In genomic region chr8:9769061-9769460, GRCm38 (mm10) we compare ENCODE assay signal across 8 mouse cellular contexts. TPM values are rescaled to one million over a fixed set of nuclear protein-coding genes. Genes with fewer than 3 reads are reported as not detected.
DNase-seq lines count a peak whose midpoint lies in the region; ATAC-seq and TF ChIP-seq lines count a peak whose summit lies in the region.

No protein-coding gene starts in this region.

- H3K36me3 ChIP-seq in intestine, embryonic 15.5 days = no peaks in the 10 kb centered on the region
- no peaks in the 10 kb centered on the region for H3K36me3 ChIP-seq in intestine, postnatal 0 days (ENCODE audit: control insufficient read depth, insufficient read depth)
- no peaks in the 10 kb centered on the region for H3K36me3 ChIP-seq in embryonic facial prominence, embryonic 10.5 days (replicated peaks)
- H3K36me3 ChIP-seq in limb, embryonic 14.5 days (ENCODE audit: control insufficient read depth, insufficient read depth, low read length) = no peaks in the 10 kb centered on the region
- no peaks in the 10 kb centered on the region for H3K36me3 ChIP-seq in myocyte (ENCODE audit: control insufficient read depth, insufficient read depth)

- no peak overlapping the region for H3K27ac ChIP-seq in intestine, embryonic 15.5 days
- no peak overlapping the region for H3K27ac ChIP-seq in intestine, postnatal 0 days (ENCODE audit: low read depth, low read length)
- no peak overlapping the region for H3K27ac ChIP-seq in embryonic facial prominence, embryonic 10.5 days (replicated peaks)
- H3K27ac ChIP-seq in limb, embryonic 14.5 days (replicated peaks; ENCODE audit: low read depth, low read length) = no peak overlapping the region

- no peak overlapping the region for H3K4me2 ChIP-seq in intestine, embryonic 15.5 days (replicated peaks)
- H3K4me2 ChIP-seq in intestine, postnatal 0 days (replicated peaks; ENCODE audit: low read depth) = no peak overlapping the region
- H3K4me2 ChIP-seq in limb, embryonic 14.5 days (replicated peaks; ENCODE audit: low read depth, low read length, severe bottlenecking) = no peak overlapping the region
- H3K4me2 ChIP-seq in myocyte (ENCODE audit: low read depth) = no peak overlapping the region

- H3K27me3 ChIP-seq in intestine, embryonic 15.5 days (replicated peaks) = peaks cover 40% of the 10 kb centered on the region
- H3K27me3 ChIP-seq in intestine, postnatal 0 days (replicated peaks; ENCODE audit: control insufficient read depth, insufficient read depth, low read length) = peaks cover 29% of the 10 kb centered on the region
- H3K27me3 ChIP-seq in embryonic facial prominence, embryonic 10.5 days (replicated peaks; ENCODE audit: low read depth, poor library complexity, severe bottlenecking) = peaks cover 49% of the 10 kb centered on the region
- peaks cover 47% of the 10 kb centered on the region for H3K27me3 ChIP-seq in limb, embryonic 14.5 days (ENCODE audit: control insufficient read depth, insufficient read depth, low read length)
- H3K27me3 ChIP-seq in myocyte (ENCODE audit: control insufficient read depth, insufficient read depth, insufficient read length) = peaks cover 6% of the 10 kb centered on the region

- no peak overlapping the region for H3K9ac ChIP-seq in intestine, embryonic 15.5 days
- H3K9ac ChIP-seq in intestine, postnatal 0 days (ENCODE audit: low read depth, low read length) = no peak overlapping the region
- H3K9ac ChIP-seq in limb, embryonic 14.5 days (ENCODE audit: low read depth, low read length, severe bottlenecking) = no peak overlapping the region

- no peak for TF ChIP-seq CTCF in intestine, postnatal 0 days (IDR thresholded peaks at IDR 0.05; ENCODE audit: low read depth)

- H3K79me2 ChIP-seq in myocyte (ENCODE audit: control insufficient read depth, insufficient read depth) = no peaks in the 10 kb centered on the region

- H3K9me3 ChIP-seq in intestine, embryonic 15.5 days = no peaks in the 10 kb centered on the region
- H3K9me3 ChIP-seq in intestine, postnatal 0 days (ENCODE audit: control insufficient read depth) = no peaks in the 10 kb centered on the region
- no peaks in the 10 kb centered on the region for H3K9me3 ChIP-seq in embryonic facial prominence, embryonic 10.5 days
- no peaks in the 10 kb centered on the region for H3K9me3 ChIP-seq in limb, embryonic 14.5 days (ENCODE audit: control insufficient read depth, low read length)

- no peak overlapping the region for H3ac ChIP-seq in myocyte (ENCODE audit: control insufficient read depth, insufficient read length)

- H3K4me1 ChIP-seq in intestine, embryonic 15.5 days (replicated peaks) = peaks cover 7% of the 10 kb centered on the region
- no peaks in the 10 kb centered on the region for H3K4me1 ChIP-seq in intestine, postnatal 0 days (replicated peaks; ENCODE audit: control insufficient read depth, insufficient read depth, low read length)
- H3K4me1 ChIP-seq in embryonic facial prominence, embryonic 10.5 days = peaks cover 22% of the 10 kb centered on the region
- peaks cover 4% of the 10 kb centered on the region; the same call in 1 of the 2 replicates for H3K4me1 ChIP-seq in limb, embryonic 14.5 days (ENCODE audit: control insufficient read depth, insufficient read depth, low read length)

- no peak for TF ChIP-seq POLR2A in limb, embryonic 14.5 days (IDR thresholded peaks at IDR 0.05; ENCODE audit: borderline replicate concordance, extremely low read depth, insufficient read depth, insufficient read length)
- TF ChIP-seq POLR2A in myocyte (IDR thresholded peaks at IDR 0.05; ENCODE audit: insufficient read length, low read depth) = no peak

- H3K4me3 ChIP-seq in intestine, embryonic 15.5 days (replicated peaks) = no peak overlapping the region
- H3K4me3 ChIP-seq in intestine, postnatal 0 days (ENCODE audit: low read depth, low read length) = no peak overlapping the region
- H3K4me3 ChIP-seq in embryonic facial prominence, embryonic 10.5 days = no peak overlapping the region
- no peak overlapping the region for H3K4me3 ChIP-seq in limb, embryonic 14.5 days (replicated peaks; ENCODE audit: low read length)
- no peak overlapping the region for H3K4me3 ChIP-seq in myocyte

- ATAC-seq in intestine, embryonic 15.5 days = 0 out of 2 replicates have a peak, but pooled peaks have one; percentile 63
- no peak for ATAC-seq in intestine, postnatal 0 days
- ATAC-seq in hematopoietic stem cell, adult 5-6 weeks (replicated peaks in 1 of 2; ENCODE audit: insufficient read depth in 1 of 2, low FRiP score in 2 of 2, low TSS enrichment in 1 of 2, low read depth in 1 of 2, poor library complexity in 2 of 2, severe bottlenecking in 2 of 2) = peak; percentile 80 to 94
- ATAC-seq in limb, embryonic 14.5 days (ENCODE audit: low FRiP score, low read depth) = no peak

- 27% methylated on average over 6 of the region's 6 CpGs for WGBS in intestine, embryonic 15.5 days
- WGBS in intestine, postnatal 0 days = 36% methylated on average over 6 of the region's 6 CpGs
- 26% methylated on average over 6 of the region's 6 CpGs for WGBS in embryonic facial prominence, embryonic 10.5 days
- WGBS in limb, embryonic 14.5 days = 29% methylated on average over 6 of the region's 6 CpGs

- DNase-seq in adrenal gland, adult 18-20 months (ENCODE audit: low spot score in 2 of 2) = peak; percentile 57 to 71
- peak; percentile 88 for DNase-seq in embryonic facial prominence, embryonic 10.5 days (ENCODE audit: low spot score)
- peak; percentile 72 for DNase-seq in limb, embryonic 14.5 days (ENCODE audit: low spot score)
- peak; percentile 74 for DNase-seq in urinary bladder, postnatal 14 days (ENCODE audit: low spot score)

TF ChIP-seq in myocyte, 11 proteins besides CTCF, POLR2A, EP300 and RAD21:
- no peak for TF ChIP-seq MYOG (IDR thresholded peaks at IDR 0.05; ENCODE audit: control insufficient read depth in 1 of 3, insufficient read depth in 1 of 3, insufficient read length in 2 of 3, low read depth in 2 of 3)
- no peak for TF ChIP-seq USF1 (IDR thresholded peaks at IDR 0.05; ENCODE audit: low read depth)
- TF ChIP-seq TCF12 (IDR thresholded peaks at IDR 0.05; ENCODE audit: insufficient read depth, poor library complexity, severe bottlenecking) = no peak
- no peak for TF ChIP-seq E2F4 (IDR thresholded peaks at IDR 0.05; ENCODE audit: insufficient read depth)
- TF ChIP-seq TCF3 (IDR thresholded peaks at IDR 0.05; ENCODE audit: insufficient read length, low read depth) = no peak
- TF ChIP-seq SRF (IDR thresholded peaks at IDR 0.05; ENCODE audit: control insufficient read depth, insufficient read length, low read depth) = no peak
- peak; percentile 77 for TF ChIP-seq REST (IDR thresholded peaks at IDR 0.05; ENCODE audit: insufficient read depth, insufficient read length)
- no peak for TF ChIP-seq CEBPB (IDR thresholded peaks at IDR 0.05; ENCODE audit: insufficient read depth, poor library complexity, severe bottlenecking)
- TF ChIP-seq MAX (IDR thresholded peaks at IDR 0.05; ENCODE audit: low read depth) = no peak

RNA-seq across cellular contexts. Expression of gene Fam155a, which starts 1.9 kb away (rescaled TPM):
- polyA plus RNA-seq in intestine, embryonic 15.5 days (2015; fragmentation: Nextera tagmentation; extraction: Ambion mirVana) = 1.3 and 1.4 TPM in 2 replicates
- polyA plus RNA-seq in intestine, postnatal 0 days (2015; fragmentation: Nextera tagmentation; extraction: Ambion mirVana) = 0.96 and 1.1 TPM in 2 replicates
- total RNA-seq in adrenal gland, adult 18-20 months (2021) = 1 to 10 TPM; 6.5 to 6.9 TPM
- polyA plus RNA-seq in embryonic facial prominence, embryonic 10.5 days (2016; fragmentation: Nextera tagmentation; extraction: Ambion mirVana) = 0.53 and 0.64 TPM in 2 replicates
- not detected in 2 replicates for total RNA-seq in hematopoietic stem cell, adult 5-6 weeks (2017)
- 2.1 and 2.7 TPM in 2 replicates for polyA plus RNA-seq in limb, embryonic 14.5 days (2012; rRNA removed)
- polyA plus RNA-seq in limb, embryonic 14.5 days (2014; fragmentation: Nextera tagmentation; extraction: Ambion mirVana) = 1.0 and 1.1 TPM in 2 replicates
- not detected for polyA plus RNA-seq in myocyte (2012; fragmentation: generic; extraction: Trizol)

Comparison
In these comparisons a context has a peak if more than half of its experiments do, and no peak if none do; other contexts are left out.
1. ATAC-seq: peak in intestine, embryonic 15.5 days (single experiment) and hematopoietic stem cell, adult 5-6 weeks (2 of 2); none in intestine, postnatal 0 days (single experiment) and limb, embryonic 14.5 days (single experiment).
2. Peak in every context shown above with its lines, with median percentiles within 50 percentile points of each other: DNase-seq.